Comparison of ENCODE assay signal across 17 mouse cellular contexts in the genomic region with DNA sequence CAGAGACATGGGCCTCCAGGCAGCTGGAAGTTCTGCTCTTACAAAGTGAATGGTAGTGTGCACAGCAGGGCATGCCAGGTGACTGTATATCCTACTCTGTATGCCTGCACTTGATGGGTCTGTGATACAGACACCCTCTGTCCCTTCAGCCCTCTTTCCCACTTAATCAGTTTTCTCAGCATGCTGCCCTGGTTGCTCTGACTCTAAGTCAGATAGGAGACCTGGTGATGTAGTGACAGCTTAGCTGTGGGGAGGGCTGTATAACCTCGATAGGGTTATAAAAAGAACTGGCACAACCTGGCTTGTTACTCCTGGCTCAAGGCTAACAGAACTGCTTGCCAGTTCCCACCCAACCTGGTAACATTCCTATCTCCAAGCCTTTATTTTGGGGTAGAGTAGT. TPM values are rescaled to one million over a fixed set of nuclear protein-coding genes. Genes with fewer than 3 reads are reported as not detected.
DNase-seq lines count a peak whose midpoint lies in the region.
"Had no signal": no experiment of that assay in that cellular context is flagged by ENCODE, and none has a peak within 500 bp of the region (broad histone marks: within the 10 kb centered on the region; RNA-seq: fewer than 3 reads in every experiment).

No protein-coding gene starts in this region.

- DNase-seq in heart, adult 8-10 months (ENCODE audit: low spot score): peak; percentile 15
- no peak for DNase-seq in heart, postnatal 4 days
- peak; percentile 79 for DNase-seq in cerebellum, adult 11-12 months
- peak; percentile 88 for DNase-seq in cerebellum, adult 9-10 months
- peak; percentile 50 to 67 for DNase-seq in cerebellum, postnatal 36 days
- DNase-seq in urinary bladder, postnatal 36 days (ENCODE audit: low spot score in 2 of 2): no peak
- no peak for DNase-seq in left cerebral cortex, postnatal 10 days (ENCODE audit: extremely low spot score in 1 of 2, low spot score in 2 of 2)
- DNase-seq: adrenal gland, postnatal 36 days; embryo, embryonic 11 days; kidney, adult 18-20 months; kidney, postnatal 25 days; left cerebral cortex, postnatal 4 days; lung, adult 2 months; lung, postnatal 10 days; right cerebral cortex, postnatal 14 days had no signal

- intact Hi-C loops in left cerebral cortex, postnatal 10 days (cut with DNase I): no loop called here

RNA-seq across cellular contexts. Expression of gene Kdelc2, which starts 34.6 kb away (rescaled TPM):
- 1 to 10 TPM; 6.5 to 8.1 (median 7.3) TPM for total RNA-seq in heart, adult 8-10 months (2022)
- total RNA-seq in heart, postnatal 4 days (2021): 10 to 100 TPM; 15.7 to 16.1 TPM
- total RNA-seq in left cerebral cortex, postnatal 10 days (2021): 1 to 10 TPM; 8.7 to 9.9 TPM

RNA-seq across cellular contexts. Expression of gene Exph5, which starts 47.7 kb away (rescaled TPM):
- under 1 TPM; 0.13 to 0.56 (median 0.24) TPM for total RNA-seq in heart, adult 8-10 months (2022)
- total RNA-seq in heart, postnatal 4 days (2021): under 1 TPM; 0.36 to 0.38 TPM
- total RNA-seq in left cerebral cortex, postnatal 10 days (2021): 1 to 10 TPM; 6.6 to 7.9 TPM
- total RNA-seq: megakaryocyte-erythroid progenitor cell, adult 5-6 weeks had no signal

RNA-seq across cellular contexts. Expression of gene 4930550C14Rik, which starts 52.9 kb away (rescaled TPM):
- total RNA-seq in heart, adult 8-10 months (2022): under 1 TPM in 2 of 4 experiments, not detected in 2; 0.24 to 0.25 TPM
- total RNA-seq in heart, postnatal 4 days (2021): under 1 TPM in 1 of 2 experiments, not detected in 1; 0.52 TPM
- under 1 TPM; 0.43 to 0.57 TPM for total RNA-seq in left cerebral cortex, postnatal 10 days (2021)
- total RNA-seq: gastrocnemius, adult 8-10 months; left cerebral cortex, postnatal 4 days had no signal

Comparison
In these comparisons a context has a peak if more than half of its experiments do, and no peak if none do; other contexts are left out.
1. DNase-seq: peak in heart, adult 8-10 months (single experiment), cerebellum, adult 11-12 months (single experiment), cerebellum, adult 9-10 months (single experiment) and cerebellum, postnatal 36 days (2 of 2); none in heart, postnatal 4 days (single experiment), urinary bladder, postnatal 36 days (0 of 2) and left cerebral cortex, postnatal 10 days (0 of 2).
2. RNA of gene Exph5, which starts 47.7 kb away (total RNA-seq): 6.6 to 7.9 TPM in left cerebral cortex, postnatal 10 days; 0.36 to 0.38 TPM in heart, postnatal 4 days and 0.13 to 0.56 TPM in heart, adult 8-10 months; every median in the first group is over 4 times any median in the second.